Mouse (Mus musculus) Patski (cell line): ENCODE data around the gene Ppp1ca. TPM values are rescaled to one million over a fixed set of nuclear protein-coding genes. Genes with fewer than 3 reads are reported as not detected.
A peak's percentile ranks its signal among the peaks of the same experiment; 100 is the strongest.

Experiments
- ATAC-seq: fragments of 100-300 bp; one replicate; pipeline ENCODE4 v1.8.0; 2021
- CTCF ChIA-PET: fragments of 350-600 bp; sonication (Branson Sonifier 250); formaldehyde crosslinking; loops from one replicate; lab custom pipeline; 2022; ENCODE audit warnings: inconsistent platforms; lab: Charles Lee
- POLR2A ChIA-PET: fragments of 350-600 bp; sonication (Branson Sonifier 250); formaldehyde crosslinking; loops from one replicate; lab custom pipeline; 2022; ENCODE audit warnings: antibody characterized with exemption, inconsistent platforms; lab: Charles Lee
- DNase-seq: peaks from one replicate; pipeline ENCODE4 v3.0.0-alpha.2; 2011; ENCODE audit warnings: low read depth, low spot score
- H3K27me3 ChIP-seq: fragments of 371-371 bp; one replicate; pipeline ENCODE4 v1.5.1; 2021
- CTCF ChIP-seq: fragments of 100-300 bp; IDR thresholded peaks from one replicate; pipeline ENCODE4 v1.5.1; 2021
- in situ Hi-C: fragments of 300-500 bp; cut with MboI; formaldehyde crosslinking; loops from 3 replicates; pipeline ENCODE4 v1.11.1; 2018; ENCODE audit warnings: low pct_unique_long_range_greater_than_20kb, mixed read lengths
- polyA plus RNA-seq: library from polyadenylated mRNA; unstranded; gene quantifications from one replicate; pipeline ENCODE4 v1.2.3, GENCODE M21; 2021

Ppp1ca gene
- polyA plus RNA-seq, 1 experiment from 2014 or later, result 674 TPM

- in situ Hi-C loops, result loop anchor here (5.0 kb wide), 2 partner anchors 44 to 81 kb away; no protein-coding TSS in a partner anchor
- no peak for TF ChIP-seq CTCF
- no peaks in the 10 kb centered on the region for H3K27me3 ChIP-seq
- POLR2A ChIA-PET, result no interaction called here
- CTCF ChIA-PET, result interaction anchor here (1.0 to 17.4 kb wide), 3 partner anchors 22 to 79 kb away, joined by 3 to 396 read pairs (median 6); partner anchors contain the start of gene Pold4
- no peak for ATAC-seq
- no peak for DNase-seq
These were observed 11.9 kb downstream of the Ppp1ca start for GRCm38 (mm10) chr19:4203604-4204326.

- TF ChIP-seq CTCF, result no peak
- no peaks in the 10 kb centered on the region for H3K27me3 ChIP-seq
- no peak for DNase-seq
- ATAC-seq, result no peak
- ChIA-PET POLR2A (interaction anchor here (1.5 to 16.4 kb wide), 2 partner anchors 9 to 25 kb away, joined by 6 to 199 read pairs; partner anchors contain the start of genes AC109138.7, Clcf1 and Pold4), CTCF (interaction anchor here (1.0 to 17.4 kb wide), 4 partner anchors 21 to 80 kb away, joined by 3 to 396 read pairs (median 4); partner anchors contain the start of gene Pold4)
- in situ Hi-C loops, result loop anchor here (5.0 kb wide), 3 partner anchors 42 to 107 kb away; no protein-coding TSS in a partner anchor
These were observed 13.0 kb downstream of the Ppp1ca start for GRCm38 (mm10) chr19:4204889-4205288.

- ATAC-seq (peak; percentile 24), DNase-seq (no peak)
- no peaks in the 10 kb centered on the region for H3K27me3 ChIP-seq
- ChIA-PET CTCF (interaction anchor here (0.7 to 17.4 kb wide), 21 partner anchors 8 to 122 kb away, joined by 3 to 396 read pairs (median 3); partner anchors contain the start of genes Pold4, Ppp1ca and Ssh3), POLR2A (interaction anchor here (0.8 to 16.4 kb wide), 7 partner anchors 10 to 93 kb away, joined by 3 to 199 read pairs (median 6); partner anchors contain the start of gene Pold4)
- in situ Hi-C loops, result loop anchor here (5.0 kb wide), 1 partner anchor 105 kb away; no protein-coding TSS in a partner anchor
- no peak for TF ChIP-seq CTCF
These were observed 15.1 kb downstream of the Ppp1ca start for GRCm38 (mm10) chr19:4206971-4207370.

GRCm38 (mm10) chr19:4208563-4208962, 16.7 kb downstream of the Ppp1ca start:
- DNase-seq, result no peak
- ChIA-PET POLR2A (interaction anchor here (0.8 to 16.4 kb wide), 4 partner anchors 9 to 22 kb away, joined by 4 to 199 read pairs (median 6); partner anchors contain the start of gene Pold4), CTCF (interaction anchor here (1.3 to 17.4 kb wide), 5 partner anchors 12 to 172 kb away, joined by 3 to 396 read pairs (median 12); partner anchors contain the start of gene Pold4)
- TF ChIP-seq CTCF, result no peak
- no peak for ATAC-seq
- H3K27me3 ChIP-seq, result no peaks in the 10 kb centered on the region
- in situ Hi-C loops, result loop anchor here (5.0 kb wide), 1 partner anchor 104 kb away; no protein-coding TSS in a partner anchor

GRCm38 (mm10) chr19:4211891-4212588, 20.2 kb downstream of the Ppp1ca start:
- DNase-seq (no peak), ATAC-seq (no peak)
- in situ Hi-C loops, result no loop called here
- POLR2A ChIA-PET, result interaction anchor here (0.6 to 16.4 kb wide), 9 partner anchors 9 to 615 kb away, joined by 3 to 199 read pairs (median 6); partner anchors contain the start of gene Pold4
- CTCF ChIA-PET, result interaction anchor here (0.9 to 17.4 kb wide), 2 partner anchors 14 to 20 kb away, joined by 3 to 396 read pairs; partner anchors contain the start of genes Pold4 and Ppp1ca
- TF ChIP-seq CTCF, result no peak
- no peaks in the 10 kb centered on the region for H3K27me3 ChIP-seq

GRCm38 (mm10) chr19:4213524-4213974, 21.7 kb downstream of the Ppp1ca start:
- ChIA-PET POLR2A (interaction anchor here (0.6 to 16.4 kb wide), 12 partner anchors 8 to 340 kb away, joined by 3 to 199 read pairs (median 6); partner anchors contain the start of genes Cdk2ap2, Pold4, Ppp1ca and Rad9a), CTCF (interaction anchor here (17.4 kb wide), 1 partner anchor 12 kb away, joined by 396 read pairs; the partner anchor contains the start of gene Pold4)
- ATAC-seq, result peak; percentile 44
- TF ChIP-seq CTCF, result no peak
- peak; percentile 99 for DNase-seq
- no peaks in the 10 kb centered on the region for H3K27me3 ChIP-seq
- in situ Hi-C loops, result no loop called here

- in situ Hi-C loops, result no loop called here
- TF ChIP-seq CTCF, result no peak
- H3K27me3 ChIP-seq, result no peaks in the 10 kb centered on the region
- ChIA-PET CTCF (interaction anchor here (17.4 kb wide), 1 partner anchor 12 kb away, joined by 396 read pairs; the partner anchor contains the start of gene Pold4), POLR2A (interaction anchor here (0.6 to 16.4 kb wide), 11 partner anchors 9 to 117 kb away, joined by 3 to 199 read pairs (median 6); partner anchors contain the start of genes Cdk2ap2, Pold4, Ppp1ca and Rad9a)
- DNase-seq, result no peak
- ATAC-seq, result peak; percentile 29
These were observed 22.4 kb downstream of the Ppp1ca start, which contains the start of the genes Clcf1 and AC109138.7 for GRCm38 (mm10) chr19:4214071-4214770. TSS of gene Clcf1 (plus strand) at chr19:4214238. TSS of gene AC109138.7 (plus strand) at chr19:4214357.

GRCm38 (mm10) chr19:4214771-4215450, 23.0 kb downstream of the Ppp1ca start:
- no peaks in the 10 kb centered on the region for H3K27me3 ChIP-seq
- TF ChIP-seq CTCF, result no peak
- DNase-seq, result no peak
- ChIA-PET POLR2A (interaction anchor here (0.6 to 16.4 kb wide), 7 partner anchors 9 to 180 kb away, joined by 3 to 199 read pairs (median 6); partner anchors contain the start of genes Cdk2ap2 and Pold4), CTCF (interaction anchor here (17.4 kb wide), 1 partner anchor 11 kb away, joined by 396 read pairs; the partner anchor contains the start of gene Pold4)
- ATAC-seq, result no peak
- in situ Hi-C loops, result no loop called here
